Mouse (Mus musculus) retina, adult 2 months (tissue): ENCODE measurements at regions not wholly inside any gene's neighbourhood (a gene's known extent, or its start where the extent isn't known, plus 50 kb on each side); places are given as distances from the start of the nearest gene placed in this dataset.
"Not testable (repeated sequence)": the region's sequence is repeated elsewhere in the genome, so short reads cannot be mapped to it uniquely, and the experiment has no call there.

Experiments used
- DNase-seq: peaks from one replicate; pipeline ENCODE4 v3.0.0-alpha.2; 2012; ENCODE audit warnings: low read depth, low spot score

GRCm38 (mm10) chr1:149463930-149464329 is 497.2 kb downstream of the Pla2g4a start:
- DNase-seq, result no peak

GRCm38 (mm10) chr1:149449801-149450493 is 511.1 kb downstream of the Pla2g4a start:
- DNase-seq, result no peak

- DNase-seq, result no peak
These were observed 512.6 kb downstream of the Pla2g4a start for GRCm38 (mm10) chr1:149448516-149448915.

GRCm38 (mm10) chr1:149411009-149411408 is 550.1 kb downstream of the Pla2g4a start:
- DNase-seq, result no peak

GRCm38 (mm10) chr1:149405367-149405766 is 555.7 kb downstream of the Pla2g4a start:
- DNase-seq, result no peak

- DNase-seq, result no peak
These were observed 572.4 kb downstream of the Pla2g4a start for GRCm38 (mm10) chr1:149388706-149389105.

GRCm38 (mm10) chr1:149351338-149351907 is 609.7 kb downstream of the Pla2g4a start:
- no peak for DNase-seq

GRCm38 (mm10) chr1:149347359-149347758 is 613.7 kb downstream of the Pla2g4a start:
- no peak for DNase-seq

- DNase-seq, result no peak
These were observed 622.9 kb downstream of the Pla2g4a start for GRCm38 (mm10) chr1:149338158-149338557.

- DNase-seq, result no peak
These were observed 628.9 kb downstream of the Pla2g4a start for GRCm38 (mm10) chr1:149332239-149332638.

- no peak for DNase-seq
These were observed 633.9 kb downstream of the Pla2g4a start for GRCm38 (mm10) chr1:149327171-149327570.

GRCm38 (mm10) chr1:149323095-149323494 is 638.0 kb downstream of the Pla2g4a start:
- DNase-seq, result no peak

GRCm38 (mm10) chr1:149289725-149290124 is 671.4 kb downstream of the Pla2g4a start:
- DNase-seq, result no peak

- DNase-seq, result no peak
These were observed 686.2 kb downstream of the Pla2g4a start for GRCm38 (mm10) chr1:149274932-149275331.

- no peak for DNase-seq
These were observed 704.2 kb downstream of the Pla2g4a start for GRCm38 (mm10) chr1:149256866-149257265.

- DNase-seq, result peak; percentile 9
These were observed 706.9 kb downstream of the Pla2g4a start for GRCm38 (mm10) chr1:149254141-149254540.

GRCm38 (mm10) chr1:149238329-149239015 is 722.6 kb downstream of the Pla2g4a start:
- DNase-seq, result no peak

- not testable (repeated sequence) for DNase-seq
These were observed 733.9 kb downstream of the Pla2g4a start for GRCm38 (mm10) chr1:149227170-149227569.

GRCm38 (mm10) chr1:149226400-149226799 is 734.7 kb downstream of the Pla2g4a start:
- DNase-seq, result no peak

- DNase-seq, result no peak
These were observed 758.5 kb downstream of the Pla2g4a start for GRCm38 (mm10) chr1:149202631-149203030.

- DNase-seq, result no peak
These were observed 761.8 kb downstream of the Pla2g4a start for GRCm38 (mm10) chr1:149199284-149199683.

GRCm38 (mm10) chr1:149198854-149199253 is 762.2 kb downstream of the Pla2g4a start:
- no peak for DNase-seq
